Mouse (Mus musculus): ENCODE measurements around the gene Col26a1.

DNA sequence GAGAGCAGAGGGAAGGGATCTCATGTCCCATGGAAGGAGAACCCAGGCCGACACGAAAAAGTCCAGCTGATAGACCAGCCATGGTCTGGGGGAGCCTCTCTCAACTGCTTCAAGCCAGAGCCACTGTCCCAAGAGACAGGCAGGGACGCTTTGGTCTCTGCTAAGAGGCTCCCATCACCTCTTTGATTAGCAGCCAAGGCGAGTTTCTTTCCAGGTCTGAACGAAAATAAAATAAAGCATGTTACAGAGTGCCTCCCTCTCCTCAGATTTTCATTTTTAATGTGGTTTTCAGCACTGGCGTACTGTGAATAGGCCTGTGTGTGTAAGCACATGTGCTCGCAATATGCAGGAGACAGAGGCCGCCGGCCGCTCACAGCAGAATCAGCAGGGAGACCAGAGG lies 90.5 kb downstream of the Col26a1 start:
- TF ChIP-seq CTCF (IDR thresholded peaks at IDR 0.05; ENCODE audit: extremely low read depth, insufficient read depth, insufficient read length, insufficient replicate concordance) (no peak), POLR2A (IDR thresholded peaks at IDR 0.05; ENCODE audit: low read depth, low read length) (no peak)
